Mouse (Mus musculus): ENCODE measurements around the gene Ywhah. TPM values are rescaled to one million over a fixed set of nuclear protein-coding genes. Genes with fewer than 3 reads are reported as not detected.

The Ywhah gene
- total RNA-seq (2021): 100 to 1,000 TPM; 183 to 185 TPM
- long read RNA-seq, experiment 1, transcript Ywhah-201 (2 exons, 1,764 nt): major isoform, 173 of 175 reads
- long read RNA-seq, experiment 1, partial matches to known transcripts: 1 of 175 reads
- long read RNA-seq, experiment 1, other reads (novel, unspliced or antisense): 1 of 175 reads
- long read RNA-seq, experiment 2, transcript Ywhah-201 (2 exons, 1,764 nt): major isoform, 389 of 394 reads
- long read RNA-seq, experiment 2, partial matches to known transcripts: 5 of 394 reads
- long read RNA-seq, experiment 2, other reads (novel, unspliced or antisense): 0 of 394 reads

GRCm38 (mm10) chr5:33018561-33019425, at the start of gene Ywhah:
Ywhah (plus strand) TSS chr5:33018816.
- DNase-seq (ENCODE audit: low spot score in 2 of 2): peak; percentile 95

GRCm38 (mm10) chr5:32976541-32976940, 42.1 kb upstream of the Ywhah start:
- DNase-seq (ENCODE audit: low spot score in 2 of 2): no peak

- no peak for DNase-seq (ENCODE audit: low spot score in 2 of 2)
Observed at GRCm38 (mm10) chr5:32977179-32977578, 41.4 kb upstream of the Ywhah start.

GRCm38 (mm10) chr5:32985379-32985778, 33.2 kb upstream of the Ywhah start:
- no peak for DNase-seq (ENCODE audit: low spot score in 2 of 2)

- no peak for DNase-seq (ENCODE audit: low spot score in 2 of 2)
Observed at GRCm38 (mm10) chr5:32987873-32988272, 30.7 kb upstream of the Ywhah start.

GRCm38 (mm10) chr5:32989959-32990640, 28.5 kb upstream of the Ywhah start:
- no peak for DNase-seq (ENCODE audit: low spot score in 2 of 2)

GRCm38 (mm10) chr5:32991152-32991551, 27.5 kb upstream of the Ywhah start:
- no peak for DNase-seq (ENCODE audit: low spot score in 2 of 2)

GRCm38 (mm10) chr5:32994471-32994870, 24.1 kb upstream of the Ywhah start:
- no peak for DNase-seq (ENCODE audit: low spot score in 2 of 2)

- no peak for DNase-seq (ENCODE audit: low spot score in 2 of 2)
Observed at GRCm38 (mm10) chr5:32995756-32996155, 22.9 kb upstream of the Ywhah start.

- DNase-seq (ENCODE audit: low spot score in 2 of 2): no peak
Observed at GRCm38 (mm10) chr5:32996560-32996959, 22.1 kb upstream of the Ywhah start.

GRCm38 (mm10) chr5:32997686-32998085, 20.9 kb upstream of the Ywhah start:
- DNase-seq (ENCODE audit: low spot score in 2 of 2): no peak

- DNase-seq (ENCODE audit: low spot score in 2 of 2): no peak
Observed at GRCm38 (mm10) chr5:32998783-32999182, 19.8 kb upstream of the Ywhah start.

GRCm38 (mm10) chr5:33001111-33001510, 17.5 kb upstream of the Ywhah start:
- no peak for DNase-seq (ENCODE audit: low spot score in 2 of 2)

GRCm38 (mm10) chr5:33002781-33003180, 15.8 kb upstream of the Ywhah start:
- no peak for DNase-seq (ENCODE audit: low spot score in 2 of 2)

GRCm38 (mm10) chr5:33003500-33003899, 15.1 kb upstream of the Ywhah start:
- DNase-seq (ENCODE audit: low spot score in 2 of 2): no peak

- DNase-seq (ENCODE audit: low spot score in 2 of 2): no peak
Observed at GRCm38 (mm10) chr5:33004110-33004509, 14.5 kb upstream of the Ywhah start.

GRCm38 (mm10) chr5:33005442-33006145, 13.0 kb upstream of the Ywhah start:
- no peak for DNase-seq (ENCODE audit: low spot score in 2 of 2)

GRCm38 (mm10) chr5:33006670-33007069, 11.9 kb upstream of the Ywhah start:
- DNase-seq (ENCODE audit: low spot score in 2 of 2): no peak

GRCm38 (mm10) chr5:33007371-33007770, 11.2 kb upstream of the Ywhah start:
- no peak for DNase-seq (ENCODE audit: low spot score in 2 of 2)

- no peak for DNase-seq (ENCODE audit: low spot score in 2 of 2)
Observed at GRCm38 (mm10) chr5:33009301-33009700, 9.3 kb upstream of the Ywhah start.
